Mouse (Mus musculus): ENCODE measurements around the gene Btnl9. TPM values are rescaled to one million over a fixed set of nuclear protein-coding genes. Genes with fewer than 3 reads are reported as not detected.

Btnl9 gene
- 0.16 TPM in 1 of 2 replicates, not detected in the other for polyA plus RNA-seq (2014; fragmentation: Nextera tagmentation; extraction: Ambion mirVana)

DNA sequence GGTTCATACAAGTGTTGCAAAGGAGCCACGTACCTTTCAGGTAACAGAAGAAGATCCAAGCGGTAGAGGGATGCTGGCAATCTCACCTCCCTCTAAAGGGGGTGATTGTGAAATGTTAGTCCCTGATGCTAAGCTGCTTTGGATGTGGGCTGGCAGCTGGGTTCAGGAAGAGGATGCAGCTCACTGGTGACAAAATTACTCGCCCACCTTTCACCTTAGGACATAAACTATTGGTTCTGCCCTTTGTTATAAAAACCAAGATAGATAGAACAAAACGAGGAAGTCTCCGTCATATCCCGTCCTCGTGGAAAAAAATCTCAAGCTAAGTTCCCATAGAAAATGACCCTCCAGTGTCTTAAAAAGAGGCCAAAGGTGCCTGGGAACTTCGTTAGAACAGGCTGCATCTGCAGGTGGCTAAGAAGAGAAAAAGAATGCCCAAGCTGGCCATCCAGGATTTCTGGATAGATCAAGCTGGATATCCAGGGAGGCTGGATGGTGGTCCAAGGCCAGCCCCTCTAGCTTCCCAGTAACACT, at the start of gene Btnl9:
Btnl9 (minus strand) TSS at position 205 of the 534 bp plus-strand sequence.
- no peaks in the 10 kb centered on the region for H3K4me1 ChIP-seq (replicated peaks; ENCODE audit: control insufficient read depth, insufficient read depth, low read length)
- ATAC-seq (replicated peaks; ENCODE audit: low FRiP score) (no peak), DNase-seq (ENCODE audit: low spot score) (no peak)
- no peak within 1 kb of the TSS for H3K27ac ChIP-seq (ENCODE audit: low read depth, low read length)
- H3K9me3 ChIP-seq (ENCODE audit: control insufficient read depth, low read length) = no peaks in the 10 kb centered on the region
- WGBS = 77% methylated on average over 8 of the region's 8 CpGs
- no peak within 1 kb of the TSS for H3K9ac ChIP-seq (ENCODE audit: low read length)
- H3K4me2 ChIP-seq (ENCODE audit: low read depth, low read length, severe bottlenecking) = no peak within 1 kb of the TSS
- no peaks in the 10 kb centered on the region for H3K27me3 ChIP-seq (ENCODE audit: control insufficient read depth, insufficient read depth, low read length)
- H3K4me3 ChIP-seq (ENCODE audit: low read depth, low read length) = no peak within 1 kb of the TSS
- no peaks in the 10 kb centered on the region for H3K36me3 ChIP-seq (ENCODE audit: control insufficient read depth, insufficient read depth, low read length)

GRCm38 (mm10) chr11:49235459-49236207, 48.7 kb upstream of the Btnl9 start:
- ATAC-seq (replicated peaks; ENCODE audit: low FRiP score) (no peak), DNase-seq (ENCODE audit: low spot score) (no peak)
- 68% methylated on average over 3 of the region's 3 CpGs for WGBS
- Histone ChIP-seq H3K4me2 (ENCODE audit: low read depth, low read length, severe bottlenecking) (no peak overlapping the region), H3K27ac (ENCODE audit: low read depth, low read length) (no peak overlapping the region), H3K9me3 (ENCODE audit: control insufficient read depth, low read length) (no peaks in the 10 kb centered on the region), H3K4me1 (replicated peaks; ENCODE audit: control insufficient read depth, insufficient read depth, low read length) (no peaks in the 10 kb centered on the region), H3K36me3 (ENCODE audit: control insufficient read depth, insufficient read depth, low read length) (no peaks in the 10 kb centered on the region), H3K9ac (ENCODE audit: low read length) (no peak overlapping the region), H3K4me3 (ENCODE audit: low read depth, low read length) (no peak overlapping the region), H3K27me3 (ENCODE audit: control insufficient read depth, insufficient read depth, low read length) (no peaks in the 10 kb centered on the region)

GRCm38 (mm10) chr11:49232781-49233180, 45.8 kb upstream of the Btnl9 start:
- Histone ChIP-seq H3K9me3 (ENCODE audit: control insufficient read depth, low read length) (no peaks in the 10 kb centered on the region), H3K4me3 (ENCODE audit: low read depth, low read length) (no peak overlapping the region), H3K4me1 (replicated peaks; ENCODE audit: control insufficient read depth, insufficient read depth, low read length) (no peaks in the 10 kb centered on the region), H3K4me2 (ENCODE audit: low read depth, low read length, severe bottlenecking) (no peak overlapping the region), H3K36me3 (ENCODE audit: control insufficient read depth, insufficient read depth, low read length) (no peaks in the 10 kb centered on the region), H3K27ac (ENCODE audit: low read depth, low read length) (no peak overlapping the region), H3K27me3 (ENCODE audit: control insufficient read depth, insufficient read depth, low read length) (no peaks in the 10 kb centered on the region), H3K9ac (ENCODE audit: low read length) (no peak overlapping the region)
- DNase-seq (ENCODE audit: low spot score) = no peak
- ATAC-seq (replicated peaks; ENCODE audit: low FRiP score) = no peak
- WGBS = 81% methylated on average over 3 of the region's 3 CpGs

DNA sequence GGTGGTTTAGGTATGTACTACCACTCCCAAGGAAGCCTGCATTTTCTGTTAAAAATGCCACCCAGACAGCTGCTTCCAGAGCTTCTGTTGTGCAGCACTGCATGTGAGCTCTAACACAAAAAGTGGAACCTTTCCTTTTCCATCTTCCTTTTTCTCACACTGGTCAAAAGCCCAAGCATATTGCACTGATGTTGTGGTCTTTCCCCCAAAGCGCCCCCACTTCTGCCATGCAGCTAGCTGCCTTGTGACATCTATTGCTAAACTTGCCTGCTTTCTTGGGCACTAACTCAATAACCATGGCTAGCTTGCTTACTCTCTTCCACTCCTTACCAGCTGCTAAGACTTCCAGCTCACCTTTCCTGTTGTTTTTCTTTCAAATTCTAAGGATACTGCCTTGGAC, 37.5 kb upstream of the Btnl9 start:
- H3K4me2 ChIP-seq (ENCODE audit: low read depth, low read length, severe bottlenecking) = no peak overlapping the region
- no peak for DNase-seq (ENCODE audit: low spot score)
- no peak overlapping the region for H3K27ac ChIP-seq (ENCODE audit: low read depth, low read length)
- no peaks in the 10 kb centered on the region for H3K9me3 ChIP-seq (ENCODE audit: control insufficient read depth, low read length)
- H3K4me3 ChIP-seq (ENCODE audit: low read depth, low read length) = no peak overlapping the region
- no peak for ATAC-seq (replicated peaks; ENCODE audit: low FRiP score)
- no peaks in the 10 kb centered on the region for H3K27me3 ChIP-seq (ENCODE audit: control insufficient read depth, insufficient read depth, low read length)
- no peaks in the 10 kb centered on the region for H3K36me3 ChIP-seq (ENCODE audit: control insufficient read depth, insufficient read depth, low read length)
- no peak overlapping the region for H3K9ac ChIP-seq (ENCODE audit: low read length)
- H3K4me1 ChIP-seq (replicated peaks; ENCODE audit: control insufficient read depth, insufficient read depth, low read length) = no peaks in the 10 kb centered on the region
- 85% methylated on average over 1 of the region's 1 CpGs for WGBS

DNA sequence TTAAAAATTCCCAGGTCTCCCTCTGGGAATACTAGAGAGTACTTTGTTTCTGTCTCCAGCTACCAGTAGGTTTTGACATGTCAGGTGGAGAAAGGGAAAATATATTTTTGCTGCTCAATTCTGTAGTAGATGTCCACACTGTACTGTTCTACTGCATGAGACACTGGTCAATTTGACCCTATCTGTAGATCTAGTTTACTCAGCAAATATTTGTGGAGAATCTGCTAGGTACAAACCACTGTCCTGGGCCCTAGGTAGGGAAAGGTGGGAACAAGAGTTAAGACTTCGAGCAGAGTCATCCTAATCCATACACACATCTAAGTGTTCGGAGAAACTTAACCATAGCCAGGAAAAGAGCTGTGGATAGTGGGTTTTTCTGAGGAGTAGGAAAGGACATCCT, 32.3 kb upstream of the Btnl9 start:
- H3K27ac ChIP-seq (ENCODE audit: low read depth, low read length) = no peak overlapping the region
- ATAC-seq (replicated peaks; ENCODE audit: low FRiP score) = no peak

GRCm38 (mm10) chr11:49213505-49213904, 26.5 kb upstream of the Btnl9 start:
- ATAC-seq (replicated peaks; ENCODE audit: low FRiP score) (no peak), DNase-seq (ENCODE audit: low spot score) (no peak)
- Histone ChIP-seq H3K27me3 (ENCODE audit: control insufficient read depth, insufficient read depth, low read length) (no peaks in the 10 kb centered on the region), H3K27ac (ENCODE audit: low read depth, low read length) (no peak overlapping the region), H3K9ac (ENCODE audit: low read length) (no peak overlapping the region), H3K4me1 (replicated peaks; ENCODE audit: control insufficient read depth, insufficient read depth, low read length) (no peaks in the 10 kb centered on the region; the same call in 1 of the 2 replicates), H3K4me2 (ENCODE audit: low read depth, low read length, severe bottlenecking) (no peak overlapping the region), H3K36me3 (ENCODE audit: control insufficient read depth, insufficient read depth, low read length) (peaks cover 17% of the 10 kb centered on the region), H3K4me3 (ENCODE audit: low read depth, low read length) (no peak overlapping the region), H3K9me3 (ENCODE audit: control insufficient read depth, low read length) (no peaks in the 10 kb centered on the region)
- 96% methylated on average over 1 of the region's 1 CpGs for WGBS

More for the DNA sequence above, 32.3 kb upstream of the Btnl9 start:
- Histone ChIP-seq H3K36me3 (ENCODE audit: control insufficient read depth, insufficient read depth, low read length) (peaks cover 17% of the 10 kb centered on the region), H3K9ac (ENCODE audit: low read length) (no peak overlapping the region), H3K4me2 (ENCODE audit: low read depth, low read length, severe bottlenecking) (no peak overlapping the region), H3K9me3 (ENCODE audit: control insufficient read depth, low read length) (no peaks in the 10 kb centered on the region), H3K4me1 (replicated peaks; ENCODE audit: control insufficient read depth, insufficient read depth, low read length) (no peaks in the 10 kb centered on the region), H3K27me3 (ENCODE audit: control insufficient read depth, insufficient read depth, low read length) (no peaks in the 10 kb centered on the region), H3K4me3 (ENCODE audit: low read depth, low read length) (no peak overlapping the region)
- DNase-seq (ENCODE audit: low spot score) = no peak
- 96% methylated on average over 2 of the region's 2 CpGs for WGBS

GRCm38 (mm10) chr11:49212577-49212976, 25.6 kb upstream of the Btnl9 start:
- Histone ChIP-seq H3K9me3 (ENCODE audit: control insufficient read depth, low read length) (no peaks in the 10 kb centered on the region), H3K4me2 (ENCODE audit: low read depth, low read length, severe bottlenecking) (no peak overlapping the region), H3K36me3 (ENCODE audit: control insufficient read depth, insufficient read depth, low read length) (peaks cover 17% of the 10 kb centered on the region), H3K27ac (ENCODE audit: low read depth, low read length) (no peak overlapping the region), H3K4me1 (replicated peaks; ENCODE audit: control insufficient read depth, insufficient read depth, low read length) (no peaks in the 10 kb centered on the region; the same call in 1 of the 2 replicates), H3K9ac (ENCODE audit: low read length) (no peak overlapping the region), H3K27me3 (ENCODE audit: control insufficient read depth, insufficient read depth, low read length) (no peaks in the 10 kb centered on the region), H3K4me3 (ENCODE audit: low read depth, low read length) (no peak overlapping the region)
- no peak for DNase-seq (ENCODE audit: low spot score)
- ATAC-seq (replicated peaks; ENCODE audit: low FRiP score) = no peak

- Histone ChIP-seq H3K9ac (ENCODE audit: low read length) (no peak overlapping the region), H3K4me3 (ENCODE audit: low read depth, low read length) (no peak overlapping the region), H3K4me1 (replicated peaks; ENCODE audit: control insufficient read depth, insufficient read depth, low read length) (no peaks in the 10 kb centered on the region; the same call in none of the 2 replicates), H3K9me3 (ENCODE audit: control insufficient read depth, low read length) (no peaks in the 10 kb centered on the region), H3K4me2 (ENCODE audit: low read depth, low read length, severe bottlenecking) (no peak overlapping the region), H3K27ac (ENCODE audit: low read depth, low read length) (no peak overlapping the region), H3K27me3 (ENCODE audit: control insufficient read depth, insufficient read depth, low read length) (no peaks in the 10 kb centered on the region), H3K36me3 (ENCODE audit: control insufficient read depth, insufficient read depth, low read length) (no peaks in the 10 kb centered on the region; the same call in 1 of the 2 replicates)
- ATAC-seq (replicated peaks; ENCODE audit: low FRiP score) (no peak), DNase-seq (ENCODE audit: low spot score) (no peak)
- 100% methylated on average over 1 of the region's 1 CpGs for WGBS
Measured at GRCm38 (mm10) chr11:49207495-49207894, 20.5 kb upstream of the Btnl9 start.
